Mouse (Mus musculus): ENCODE measurements at regions not wholly inside any gene's neighbourhood (a gene's known extent, or its start where the extent isn't known, plus 50 kb on each side); places are given as distances from the start of the nearest gene placed in this dataset.

GRCm38 (mm10) chr10:21828432-21829061 lies 53.4 kb upstream of the Sgk1 start:
- no peak for DNase-seq (ENCODE audit: low spot score in 2 of 2)

- DNase-seq (ENCODE audit: low spot score in 2 of 2), result no peak
These were observed 52.8 kb upstream of the Sgk1 start for GRCm38 (mm10) chr10:21829062-21829731.

GRCm38 (mm10) chr10:21831002-21831696 lies 50.8 kb upstream of the Sgk1 start:
- no peak for DNase-seq (ENCODE audit: low spot score in 2 of 2)
